Mouse (Mus musculus) heart, postnatal 14 days (tissue): ENCODE results near the gene Trpv6. TPM values are rescaled to one million over a fixed set of nuclear protein-coding genes. Genes with fewer than 3 reads are reported as not detected.

ENCODE experiments used
- DNase-seq, 2 experiments: peaks; one replicate each; pipeline ENCODE4 v3.0.0; 2021 to 2022
- intact Hi-C: fragments of 180-260 bp; cut with DNase I; formaldehyde crosslinking; loops from one replicate; pipeline ENCODE4 v1.15.1; 2025
- total RNA-seq, 2 experiments: library from RNA; stranded (reverse); gene quantifications; 2 replicates each; pipeline ENCODE4 v1.2.3; 2021

Trpv6 gene
- total RNA-seq, 2 experiments from 2014 or later: not detected

GRCm38 (mm10) chr6:41628180-41628579 lies 8.0 kb downstream of the Trpv6 start:
- DNase-seq: no peak
- intact Hi-C loops: no loop called here

GRCm38 (mm10) chr6:41622661-41623060 lies 13.5 kb downstream of the Trpv6 start:
- intact Hi-C loops: no loop called here

DNA sequence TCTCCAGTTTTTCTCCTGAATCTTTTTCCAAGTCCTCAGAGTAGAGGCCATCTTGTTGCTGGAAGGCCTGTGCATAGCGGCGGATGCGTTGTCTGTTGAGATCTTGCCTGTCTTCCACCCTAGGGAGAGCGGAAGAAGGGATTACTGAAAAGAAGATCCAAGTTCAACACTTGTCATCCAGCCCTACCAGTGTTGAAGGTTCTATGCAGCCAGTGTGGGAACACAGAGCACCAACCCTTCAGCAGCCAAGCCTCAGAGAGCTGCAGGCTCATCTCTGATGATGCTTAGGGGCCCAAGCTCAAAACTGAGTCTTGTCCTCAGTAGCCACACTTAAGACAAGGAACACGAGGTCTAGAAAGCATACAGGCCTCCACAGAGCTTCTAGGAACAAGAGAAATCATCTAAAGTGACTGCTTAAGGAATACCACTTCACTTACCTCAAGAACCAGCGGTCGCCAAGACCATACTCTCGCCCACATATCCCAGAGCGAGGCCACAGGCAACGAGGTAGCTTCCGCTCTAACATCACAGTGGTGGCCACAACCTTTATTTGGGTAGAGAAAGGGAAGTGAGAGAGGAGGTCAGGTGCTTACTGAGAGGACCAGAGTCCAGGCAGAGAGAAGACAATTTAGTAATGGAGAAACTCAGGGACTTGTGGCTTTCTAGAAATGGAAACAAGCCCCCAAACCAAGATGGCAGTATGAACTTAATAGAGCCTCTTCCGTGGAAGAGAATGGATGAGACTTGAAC lies 14.8 kb downstream of the Trpv6 start:
- intact Hi-C loops: no loop called here
- no peak for DNase-seq

More at GRCm38 (mm10) chr6:41622661-41623060, 13.5 kb downstream of the Trpv6 start:
- DNase-seq: no peak

DNA sequence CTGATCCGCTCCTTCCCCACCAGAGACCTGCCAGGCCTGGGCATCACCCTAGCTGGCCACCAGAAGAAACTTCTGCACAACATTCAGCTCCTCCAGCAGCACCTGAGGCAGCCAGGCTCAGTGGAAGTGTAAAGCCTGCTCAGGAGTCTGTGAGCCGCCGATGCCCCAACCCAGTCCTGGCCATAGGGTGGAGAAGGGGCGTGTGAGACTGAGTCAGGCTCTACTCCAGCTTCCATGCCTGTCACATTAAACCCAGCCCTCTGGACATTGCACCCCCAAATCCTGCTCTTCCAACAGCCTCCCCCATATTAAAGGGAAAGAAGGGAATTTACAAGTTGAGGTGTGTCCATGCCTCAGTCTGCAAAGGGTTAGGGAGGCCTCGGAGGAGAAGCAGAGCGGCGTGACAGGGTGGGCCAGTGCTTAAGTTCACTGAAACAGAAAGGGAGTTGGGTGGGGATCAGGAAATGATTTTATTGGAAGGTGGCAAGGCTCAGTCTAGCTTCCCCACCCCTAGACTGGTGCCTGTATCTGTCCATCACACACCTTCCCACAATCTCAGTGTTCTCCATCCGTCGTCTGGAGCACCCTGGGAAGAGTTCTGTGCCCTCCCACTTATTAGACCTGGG lies 15.9 kb downstream of the Trpv6 start:
- DNase-seq: no peak
- intact Hi-C loops: no loop called here

- intact Hi-C loops: no loop called here
- DNase-seq: no peak
These were observed 28.6 kb downstream of the Trpv6 start for GRCm38 (mm10) chr6:41607637-41608036.

DNA sequence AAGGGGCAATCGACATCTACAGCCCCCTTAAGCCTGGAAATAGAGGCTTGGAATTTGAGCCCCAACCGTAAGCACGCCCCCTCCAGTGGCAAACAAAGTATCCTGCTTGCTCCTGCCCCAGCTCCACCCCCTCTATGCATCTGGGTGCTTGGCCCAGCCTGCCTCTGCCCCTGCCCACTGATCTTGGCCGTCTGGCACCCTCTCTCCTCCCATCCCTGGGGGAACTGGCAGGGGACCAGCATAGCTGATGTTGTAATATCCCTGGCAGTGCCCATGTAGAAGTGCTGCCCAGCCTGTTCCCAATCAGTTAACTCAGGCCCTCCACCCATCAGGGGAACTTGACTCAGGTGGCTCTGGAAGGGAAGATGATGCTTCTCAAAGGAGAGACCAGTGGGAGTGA lies 30.0 kb downstream of the Trpv6 start:
- intact Hi-C loops: no loop called here
- peak; percentile 35 to 36 for DNase-seq

GRCm38 (mm10) chr6:41605794-41606104 lies 30.5 kb downstream of the Trpv6 start:
- DNase-seq: no peak
- intact Hi-C loops: no loop called here

DNA sequence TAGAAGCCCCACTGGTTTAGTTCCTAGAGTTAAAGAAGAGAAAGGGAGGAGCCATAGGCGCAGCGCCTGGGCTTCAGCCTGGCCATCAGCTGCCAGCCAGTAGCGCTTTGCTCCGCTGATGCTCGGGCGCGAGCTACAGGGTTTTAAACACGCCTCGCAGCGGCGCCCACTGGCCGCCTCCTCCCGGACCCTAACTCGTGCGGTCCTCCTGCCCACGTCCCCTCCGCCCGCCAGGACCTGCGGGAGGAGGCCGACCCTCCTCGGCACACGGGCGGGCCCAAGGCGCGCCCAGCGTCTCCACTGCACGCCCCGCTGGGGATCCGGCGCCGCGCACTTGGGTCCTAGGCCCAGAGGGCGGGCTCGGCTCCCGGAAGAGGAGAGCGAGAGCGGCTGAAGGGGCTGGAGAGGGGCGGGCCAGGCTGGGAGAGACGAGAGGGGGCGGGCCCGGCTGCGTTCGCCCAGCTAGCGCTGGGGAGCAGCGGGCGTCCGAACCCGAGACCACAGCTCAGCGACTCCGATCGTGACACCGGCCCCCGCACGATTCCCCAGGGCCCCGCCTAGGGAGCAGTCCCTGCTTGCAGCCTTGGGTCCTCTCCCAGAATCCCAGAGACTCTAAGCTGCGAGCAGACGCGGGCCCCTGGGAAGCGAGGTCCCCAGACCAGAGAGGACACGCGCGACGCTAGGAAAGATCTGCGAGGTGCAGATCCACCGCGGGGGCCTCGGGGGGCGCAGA lies 31.0 kb downstream of the Trpv6 start, which contains the start of gene Ephb6:
Gene Ephb6 (plus strand): TSS at position 422 of the 733 bp plus-strand sequence.
- intact Hi-C loops: no loop called here
- peak; percentile 77 for DNase-seq

GRCm38 (mm10) chr6:41604401-41605050 lies 31.7 kb downstream of the Trpv6 start:
- intact Hi-C loops: no loop called here
- DNase-seq: peak; percentile 22 to 42

DNA sequence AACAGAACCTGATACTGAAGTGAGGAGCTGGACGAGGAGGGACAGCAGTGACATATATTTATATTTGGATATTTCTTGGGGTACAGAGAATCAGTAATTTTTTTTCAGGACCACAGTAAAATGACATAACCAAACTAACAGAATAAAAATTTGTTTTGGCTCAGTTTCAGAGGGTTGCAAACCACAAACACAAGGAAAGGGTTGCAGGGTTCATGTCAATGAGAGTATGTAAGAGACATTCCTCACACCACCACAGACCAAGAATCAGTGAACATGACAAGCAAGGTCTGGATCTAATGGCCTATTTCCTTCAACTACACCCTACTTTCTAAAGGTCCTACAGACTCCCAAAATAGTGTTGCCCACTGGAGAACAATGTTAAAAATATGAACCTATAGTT lies 54.0 kb downstream of the Trpv6 start:
- intact Hi-C loops: no loop called here
- DNase-seq: no peak

DNA sequence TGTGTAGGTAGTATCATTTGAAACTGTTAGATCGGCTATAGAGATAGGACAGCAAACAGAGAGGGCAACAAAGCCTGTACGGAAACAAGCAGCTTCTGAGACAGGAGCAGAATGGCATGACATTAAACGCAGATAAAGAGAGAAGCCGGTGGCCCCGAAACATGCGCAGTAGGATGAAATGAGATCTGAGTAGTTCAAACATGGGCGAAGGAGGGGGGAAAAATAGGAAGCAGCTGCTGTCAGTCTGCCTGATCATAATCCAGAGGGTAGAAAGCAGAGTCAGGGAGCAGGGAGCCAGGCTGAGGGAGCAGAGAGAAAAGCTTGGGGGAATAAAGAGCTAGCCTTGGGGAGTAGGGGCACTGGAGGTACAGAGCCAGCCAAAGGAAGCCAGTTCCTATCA lies 54.9 kb downstream of the Trpv6 start:
- DNase-seq: no peak
- intact Hi-C loops: no loop called here

DNA sequence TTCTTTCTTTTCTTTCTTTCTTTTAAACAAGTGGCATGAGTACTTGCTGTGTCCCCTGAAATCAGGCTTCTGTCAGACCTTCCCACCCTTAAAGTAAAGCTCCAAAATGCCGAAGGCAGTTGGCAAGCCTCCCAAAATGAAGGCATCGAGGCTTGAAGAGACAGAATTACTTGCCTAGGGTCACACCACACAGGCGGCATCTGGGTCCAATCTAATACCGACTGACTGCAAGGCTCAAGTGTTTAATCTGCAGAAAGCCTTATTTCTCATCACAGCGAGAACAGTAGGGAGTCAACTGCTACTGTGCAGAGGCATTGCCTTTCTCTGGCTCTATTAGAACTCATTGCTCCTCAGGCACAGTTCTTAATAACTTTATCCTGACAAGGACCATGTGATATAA lies 58.9 kb downstream of the Trpv6 start:
- no peak for DNase-seq
- intact Hi-C loops: no loop called here

DNA sequence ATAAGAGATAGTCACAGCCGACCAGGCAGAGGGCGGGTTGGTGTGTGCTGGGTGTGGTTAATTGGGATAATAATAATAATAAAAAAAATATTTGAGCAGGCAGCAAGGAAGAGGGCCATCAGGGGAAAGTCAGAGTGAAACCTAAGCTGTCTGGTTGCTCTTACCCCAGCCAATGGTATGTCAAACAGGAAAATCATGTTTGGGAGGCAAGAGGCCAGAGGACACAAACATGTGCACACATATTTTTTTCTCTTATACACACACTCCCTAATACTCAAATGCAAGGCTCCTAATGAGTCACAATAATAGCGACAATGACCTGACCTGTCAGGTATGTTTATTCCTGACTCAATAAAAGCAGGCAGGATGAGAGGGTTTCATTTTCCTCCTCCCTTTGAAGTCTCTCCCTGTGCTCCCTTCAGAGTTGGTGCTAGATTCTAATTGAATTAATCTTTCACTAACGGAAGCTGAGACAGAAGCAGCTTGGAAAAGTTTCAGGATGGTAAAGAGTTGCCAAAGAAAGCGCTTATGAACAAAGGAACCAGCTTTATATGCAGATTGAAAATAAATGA lies 59.6 kb downstream of the Trpv6 start:
- intact Hi-C loops: no loop called here
- DNase-seq: no peak

Other genes starting within 250 kb of the Trpv6 start
- not detected for gene Gm5771, start 244.0 kb downstream of the Trpv6 start, total RNA-seq
- not detected for gene Gm10334, start 190.3 kb downstream of the Trpv6 start, total RNA-seq
- not detected for gene Prss1, start 177.5 kb downstream of the Trpv6 start, total RNA-seq
- not detected for gene Prss2, start 114.6 kb downstream of the Trpv6 start, total RNA-seq
- gene Ephb6, start 30.9 kb downstream of the Trpv6 start, total RNA-seq: 1 to 10 TPM; 2.7 to 6.6 TPM
- not detected for gene Trpv5, start 44.4 kb upstream of the Trpv6 start, total RNA-seq
- gene Llcfc1, start 48.0 kb upstream of the Trpv6 start, total RNA-seq: not detected
- gene Kel, start 67.9 kb upstream of the Trpv6 start, total RNA-seq: 1 to 10 TPM in 1 of 2 experiments, under 1 TPM in 1; 0.88 to 1.3 TPM
- gene Olfr459, start 138.8 kb upstream of the Trpv6 start, total RNA-seq: not detected
- not detected for gene Pip, start 211.1 kb upstream of the Trpv6 start, total RNA-seq
- gene Sval2, start 216.6 kb upstream of the Trpv6 start, total RNA-seq: not detected